Mouse (Mus musculus): ENCODE data around the gene Ip6k1. TPM values are rescaled to one million over a fixed set of nuclear protein-coding genes. Genes with fewer than 3 reads are reported as not detected.

Gene Ip6k1
- total RNA-seq, 2 experiments from 2014 or later = 30.6 to 36.9 TPM

DNA sequence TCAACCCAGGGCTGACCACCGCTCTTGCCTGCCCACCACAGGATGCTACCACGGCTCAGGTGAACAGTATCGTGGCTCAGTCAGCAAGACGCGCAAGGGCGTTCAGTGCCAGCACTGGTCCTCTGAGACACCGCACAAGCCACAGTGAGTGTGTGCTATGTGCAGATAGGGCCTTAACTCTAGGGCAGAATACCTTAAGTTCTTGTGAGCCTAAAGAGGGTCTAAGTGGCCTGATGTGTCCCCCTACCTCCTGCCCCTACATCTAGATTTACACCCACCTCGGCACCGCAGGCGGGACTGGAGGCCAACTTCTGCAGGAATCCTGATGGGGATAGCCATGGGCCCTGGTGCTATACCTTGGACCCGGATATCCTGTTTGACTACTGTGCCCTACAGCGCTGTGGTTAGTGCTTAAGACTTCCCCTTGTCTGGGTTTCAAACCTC is 80.7 kb downstream of the Ip6k1 start, which contains the start of gene Rnf123:
Gene Rnf123, minus strand, starts transcription at position 359 of the 444 bp plus-strand sequence.
- ATAC-seq (replicated peaks; ENCODE audit: low FRiP score, low TSS enrichment, poor library complexity, severe bottlenecking) = peak; percentile 53

DNA sequence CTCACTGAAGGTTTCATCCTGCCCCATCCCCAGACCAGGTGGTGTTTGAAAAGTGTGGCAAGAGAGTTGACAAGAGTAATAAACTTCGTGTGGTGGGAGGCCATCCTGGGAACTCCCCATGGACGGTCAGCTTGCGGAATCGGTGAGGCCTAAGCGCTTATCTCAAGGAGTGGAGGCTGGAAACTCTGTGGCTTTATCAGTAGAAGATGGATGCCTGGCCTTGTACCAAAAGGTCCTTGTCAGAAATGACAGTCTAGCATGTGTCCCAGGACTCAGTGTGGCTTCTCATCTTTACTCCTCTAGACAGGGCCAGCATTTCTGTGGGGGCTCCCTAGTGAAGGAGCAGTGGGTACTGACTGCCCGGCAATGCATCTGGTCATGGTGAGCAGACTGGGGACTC is 81.3 kb downstream of the Ip6k1 start:
- ATAC-seq (replicated peaks; ENCODE audit: low FRiP score, low TSS enrichment, poor library complexity, severe bottlenecking) = peak; percentile 7

DNA sequence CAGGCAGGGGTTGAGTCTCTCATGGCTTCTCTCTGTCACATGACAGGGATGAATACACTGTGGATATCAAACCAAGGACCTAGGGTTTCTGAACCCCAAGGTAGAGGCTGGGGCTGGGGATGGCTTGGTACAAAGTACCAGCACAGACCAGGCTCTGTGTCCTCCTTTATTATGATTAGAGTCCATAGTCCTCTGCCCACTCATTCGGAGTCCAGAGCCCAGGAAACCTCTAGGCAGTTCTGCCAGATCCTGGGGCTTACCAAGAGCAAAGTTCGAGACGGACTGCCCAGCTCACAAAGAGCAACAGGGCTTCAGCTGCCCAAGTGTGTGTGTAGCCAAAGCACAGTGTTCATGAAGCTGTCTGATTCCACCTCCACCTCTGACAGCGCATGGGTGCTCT is 83.0 kb downstream of the Ip6k1 start:
- no peak for ATAC-seq (replicated peaks; ENCODE audit: low FRiP score, low TSS enrichment, poor library complexity, severe bottlenecking)

DNA sequence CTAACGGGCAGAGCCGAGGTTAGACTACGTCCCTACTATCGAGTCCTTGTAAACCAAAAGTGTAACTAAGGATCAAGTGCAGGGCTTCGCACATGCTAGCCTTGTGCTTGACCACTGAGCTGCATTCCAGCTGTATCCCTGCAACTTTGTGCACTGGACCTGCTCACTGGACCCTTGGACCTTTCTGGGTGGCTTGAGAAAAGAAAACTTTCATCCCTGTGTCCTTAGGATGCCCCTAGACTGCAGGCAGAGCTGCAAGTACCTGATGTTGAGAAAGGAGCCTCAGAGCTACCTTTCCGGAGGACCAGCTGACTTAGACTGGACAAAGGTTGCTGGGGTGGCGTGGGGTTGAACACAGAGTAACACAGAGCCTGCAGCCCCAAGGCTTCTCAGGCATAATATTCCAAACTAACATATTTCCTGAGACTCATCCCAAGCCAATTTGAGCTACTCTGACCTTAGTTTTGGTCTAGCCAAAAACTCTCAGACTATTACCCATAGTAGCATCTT is 88.4 kb downstream of the Ip6k1 start:
- no peak for ATAC-seq (replicated peaks; ENCODE audit: low FRiP score, low TSS enrichment, poor library complexity, severe bottlenecking)

DNA sequence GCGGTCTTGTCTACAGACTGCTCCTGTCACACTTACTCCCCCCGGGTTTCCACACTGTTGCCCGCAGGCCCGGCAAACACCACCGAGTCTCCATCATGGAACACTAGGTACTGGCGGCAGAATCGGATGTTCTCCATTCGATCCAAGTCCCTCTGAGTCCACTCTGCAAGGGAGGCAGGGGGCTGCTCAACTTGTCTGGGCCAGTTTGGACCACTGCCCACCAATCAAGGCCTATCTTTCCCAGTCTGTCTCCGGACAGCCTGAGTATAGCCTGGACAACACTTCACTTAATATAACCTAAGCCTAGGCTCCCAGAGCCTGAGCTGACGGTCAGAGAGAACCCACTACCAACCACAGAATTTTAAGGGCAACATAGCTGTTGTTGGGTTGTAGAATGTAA is 91.3 kb downstream of the Ip6k1 start:
- no peak for ATAC-seq (replicated peaks; ENCODE audit: low FRiP score, low TSS enrichment, poor library complexity, severe bottlenecking)

DNA sequence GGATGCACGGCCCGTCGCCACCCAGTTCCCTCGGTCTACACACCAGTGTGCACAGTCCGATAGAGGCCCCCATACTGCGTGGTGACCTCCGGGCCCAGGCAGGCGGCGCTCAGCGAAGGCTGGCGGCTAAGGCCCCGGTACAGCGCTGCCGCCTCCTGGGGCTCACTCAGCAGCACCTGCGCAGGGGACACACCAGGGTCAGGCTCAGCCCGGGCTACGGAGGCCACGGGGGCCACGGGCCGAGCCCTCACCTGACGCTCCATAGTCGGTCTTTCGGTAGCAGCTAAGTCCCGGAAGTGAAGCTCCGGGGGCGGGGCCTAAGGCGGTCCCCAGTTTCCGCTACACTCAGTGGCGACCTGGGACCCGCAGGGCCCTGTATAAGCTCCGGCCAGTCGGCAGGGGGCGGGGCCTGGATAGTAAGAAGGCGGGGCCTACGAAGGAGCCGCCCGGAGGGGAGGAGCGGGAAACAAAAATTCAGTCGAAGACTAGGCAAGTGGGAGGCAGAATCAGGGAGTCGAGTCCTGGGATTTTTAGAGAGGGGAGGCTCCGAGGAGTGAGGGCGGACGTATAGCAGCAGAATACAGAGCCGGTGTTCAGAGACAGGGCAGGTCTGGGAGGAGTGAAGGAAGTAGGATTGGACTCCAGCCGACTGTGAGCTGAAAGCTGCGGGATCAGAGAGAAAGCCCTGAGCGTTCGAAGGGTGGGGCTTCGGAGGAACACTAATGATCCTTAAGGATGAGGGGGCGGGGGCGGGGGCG is 92.1 kb downstream of the Ip6k1 start, which contains the start of gene Apeh:
Gene Apeh, minus strand, starts transcription at position 423 of the 758 bp plus-strand sequence.
- peak; percentile 72 for ATAC-seq (replicated peaks; ENCODE audit: low FRiP score, low TSS enrichment, poor library complexity, severe bottlenecking)

DNA sequence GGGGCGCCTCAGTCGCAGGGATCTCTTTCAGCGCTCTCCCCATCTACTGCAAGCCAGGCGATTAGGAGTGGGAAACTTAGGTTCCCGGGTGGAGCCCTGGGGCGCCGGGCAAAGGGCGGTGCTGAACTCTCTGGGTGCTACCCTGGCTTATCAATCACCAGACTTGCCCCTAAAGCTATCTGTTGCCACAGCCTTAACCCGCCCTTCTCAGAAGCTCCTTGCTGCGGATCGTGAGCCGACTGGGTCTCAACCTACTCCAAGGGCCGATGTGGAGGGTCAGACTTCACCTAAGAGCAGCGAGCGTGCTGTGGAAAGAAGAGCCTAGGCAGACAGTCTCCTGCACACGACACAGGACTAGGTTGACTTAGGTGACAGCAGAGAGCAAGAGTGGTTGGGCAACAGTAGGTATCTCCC is 92.7 kb downstream of the Ip6k1 start:
- ATAC-seq (replicated peaks; ENCODE audit: low FRiP score, low TSS enrichment, poor library complexity, severe bottlenecking) = peak; percentile 79

DNA sequence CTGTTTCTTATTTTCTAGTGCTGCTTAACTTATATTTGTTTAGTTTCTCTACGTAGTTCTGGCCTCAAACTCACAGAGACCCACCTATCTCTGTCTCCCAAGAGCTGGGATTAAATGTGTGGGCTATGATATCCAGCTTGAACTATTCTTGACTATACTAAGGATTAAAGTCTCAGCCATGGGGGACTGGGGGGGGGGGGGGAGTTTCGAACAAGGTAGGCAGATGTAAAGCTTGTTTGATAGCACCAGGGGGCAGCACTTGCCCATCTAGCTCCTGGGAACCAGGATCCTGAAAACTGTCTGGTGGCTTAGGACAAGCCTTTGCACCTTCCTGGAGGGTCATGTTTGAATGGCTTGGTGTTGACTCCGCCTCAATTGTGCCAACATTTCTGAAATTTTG is 93.2 kb downstream of the Ip6k1 start:
- ATAC-seq (replicated peaks; ENCODE audit: low FRiP score, low TSS enrichment, poor library complexity, severe bottlenecking) = peak; percentile 16

DNA sequence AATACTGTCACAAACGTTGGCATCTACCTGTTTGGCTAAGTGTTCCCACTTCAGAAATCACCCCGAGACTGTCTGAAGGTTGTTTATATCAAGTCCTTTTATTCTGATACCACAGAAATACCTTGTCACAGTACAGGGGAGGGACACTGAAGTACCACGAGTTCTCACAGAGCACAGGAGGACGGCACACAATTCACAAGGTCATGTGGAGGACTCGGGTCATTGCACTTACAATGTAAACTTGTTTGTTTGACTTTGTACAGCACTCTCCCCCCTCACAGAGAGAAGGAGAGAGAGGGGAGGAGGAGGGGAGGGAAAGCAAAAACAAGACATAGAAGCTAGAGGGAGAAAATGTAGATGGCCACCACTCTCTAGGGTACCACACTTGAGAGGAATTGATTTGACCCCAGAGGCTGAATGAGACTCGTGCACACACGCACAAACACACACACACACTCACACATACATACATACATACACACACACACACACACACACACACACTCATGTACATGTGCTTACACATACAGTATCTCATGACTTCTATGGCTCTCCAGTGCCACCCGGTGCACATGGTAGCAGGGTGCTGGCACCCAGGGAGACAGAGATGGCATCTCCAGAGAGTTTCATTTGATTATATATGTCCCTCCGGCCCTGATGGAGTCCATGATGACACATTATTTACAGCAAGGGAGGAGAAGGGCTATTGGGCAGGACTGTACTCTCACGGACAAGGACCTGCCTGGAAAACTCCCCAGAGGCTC is 93.8 kb downstream of the Ip6k1 start:
- no peak for ATAC-seq (replicated peaks; ENCODE audit: low FRiP score, low TSS enrichment, poor library complexity, severe bottlenecking)

Other genes starting within 250 kb of the Ip6k1 start
- gene Rbm5, start 231.5 kb upstream of the Ip6k1 start, total RNA-seq (2014; fragmentation: Nextera tagmentation) = 172 and 186 TPM in 2 replicates
- gene Rbm5, start 231.5 kb upstream of the Ip6k1 start, total RNA-seq (2017) = 236 and 244 TPM in 2 replicates
- 123 and 150 TPM in 2 replicates for gene Rbm6, start 129.3 kb upstream of the Ip6k1 start, total RNA-seq (2014; fragmentation: Nextera tagmentation)
- gene Rbm6, start 129.3 kb upstream of the Ip6k1 start, total RNA-seq (2017) = 164 and 174 TPM in 2 replicates
- 3.7 and 7.2 TPM in 2 replicates for gene Mon1a, start 114.3 kb upstream of the Ip6k1 start, total RNA-seq (2014; fragmentation: Nextera tagmentation)
- 6.1 and 12.6 TPM in 2 replicates for gene Mon1a, start 114.3 kb upstream of the Ip6k1 start, total RNA-seq (2017)
- gene Mst1r, start 95.6 kb upstream of the Ip6k1 start, total RNA-seq (2014; fragmentation: Nextera tagmentation) = not detected in 2 replicates
- gene Mst1r, start 95.6 kb upstream of the Ip6k1 start, total RNA-seq (2017) = not detected in 2 replicates
- gene Actl11, start 74.0 kb upstream of the Ip6k1 start, total RNA-seq (2014; fragmentation: Nextera tagmentation) = not detected in 2 replicates
- not detected in 2 replicates for gene Actl11, start 74.0 kb upstream of the Ip6k1 start, total RNA-seq (2017)
- 0.22 TPM in 1 of 2 replicates, not detected in the other for gene Camkv, start 66.8 kb upstream of the Ip6k1 start, total RNA-seq (2014; fragmentation: Nextera tagmentation)
- gene Camkv, start 66.8 kb upstream of the Ip6k1 start, total RNA-seq (2017) = not detected in 2 replicates
- gene Traip, start 52.4 kb upstream of the Ip6k1 start, total RNA-seq (2014; fragmentation: Nextera tagmentation) = 22.4 and 31.0 TPM in 2 replicates
- 17.2 and 18.4 TPM in 2 replicates for gene Traip, start 52.4 kb upstream of the Ip6k1 start, total RNA-seq (2017)
- gene Uba7, start 27.0 kb upstream of the Ip6k1 start, total RNA-seq (2014; fragmentation: Nextera tagmentation) = 111 and 114 TPM in 2 replicates
- gene Uba7, start 27.0 kb upstream of the Ip6k1 start, total RNA-seq (2017) = 17.7 and 30.3 TPM in 2 replicates
- gene Gm20661, start 19.4 kb upstream of the Ip6k1 start, total RNA-seq (2014; fragmentation: Nextera tagmentation) = not detected in 2 replicates
- gene Gm20661, start 19.4 kb upstream of the Ip6k1 start, total RNA-seq (2017) = 0.42 TPM in 1 of 2 replicates, not detected in the other
- 23.1 and 29.7 TPM in 2 replicates for gene Inka1, start 16.6 kb upstream of the Ip6k1 start, total RNA-seq (2014; fragmentation: Nextera tagmentation)
- gene Inka1, start 16.6 kb upstream of the Ip6k1 start, total RNA-seq (2017) = 28.6 and 47.3 TPM in 2 replicates
- 0.37 TPM in 1 of 2 replicates, not detected in the other for gene Cdhr4, start 10.0 kb upstream of the Ip6k1 start, total RNA-seq (2014; fragmentation: Nextera tagmentation)
- gene Cdhr4, start 10.0 kb upstream of the Ip6k1 start, total RNA-seq (2017) = 0.88 TPM in 1 of 2 replicates, not detected in the other
- not detected in 2 replicates for gene Gm20662, start 6.2 kb upstream of the Ip6k1 start, total RNA-seq (2014; fragmentation: Nextera tagmentation)
- gene Gm20662, start 6.2 kb upstream of the Ip6k1 start, total RNA-seq (2017) = not detected in 2 replicates
- gene Gmppb, start 46.7 kb downstream of the Ip6k1 start, total RNA-seq (2014; fragmentation: Nextera tagmentation) = 7.8 and 15.0 TPM in 2 replicates
- 10.7 and 19.2 TPM in 2 replicates for gene Gmppb, start 46.7 kb downstream of the Ip6k1 start, total RNA-seq (2017)
- gene Amigo3, start 50.7 kb downstream of the Ip6k1 start, total RNA-seq (2014; fragmentation: Nextera tagmentation) = 0.92 TPM in 1 of 2 replicates, not detected in the other
- gene Amigo3, start 50.7 kb downstream of the Ip6k1 start, total RNA-seq (2017) = 1.1 and 3.1 TPM in 2 replicates
- not detected in 2 replicates for gene Mst1, start 77.9 kb downstream of the Ip6k1 start, total RNA-seq (2014; fragmentation: Nextera tagmentation)
- 0.30 TPM in 1 of 2 replicates, not detected in the other for gene Mst1, start 77.9 kb downstream of the Ip6k1 start, total RNA-seq (2017)
- 140 and 141 TPM in 2 replicates for gene Rnf123, start 80.8 kb downstream of the Ip6k1 start, total RNA-seq (2014; fragmentation: Nextera tagmentation)
- gene Rnf123, start 80.8 kb downstream of the Ip6k1 start, total RNA-seq (2017) = 41.2 and 65.5 TPM in 2 replicates
- 162 and 202 TPM in 2 replicates for gene Apeh, start 92.1 kb downstream of the Ip6k1 start, total RNA-seq (2014; fragmentation: Nextera tagmentation)
- 119 and 214 TPM in 2 replicates for gene Apeh, start 92.1 kb downstream of the Ip6k1 start, total RNA-seq (2017)
- gene Bsn, start 187.9 kb downstream of the Ip6k1 start, total RNA-seq (2014; fragmentation: Nextera tagmentation) = 5.5 and 7.4 TPM in 2 replicates
- 2.3 and 2.9 TPM in 2 replicates for gene Bsn, start 187.9 kb downstream of the Ip6k1 start, total RNA-seq (2017)

Data from megakaryocyte-erythroid progenitor cell, adult 5-6 weeks (primary cell).